Mouse (Mus musculus) CH12.LX (cell line): Measurements from ENCODE around the gene Dnajb7. TPM values are rescaled to one million over a fixed set of nuclear protein-coding genes. Genes with fewer than 3 reads are reported as not detected.

Experiments used
- DNase-seq: peaks from one replicate; pipeline ENCODE4 v3.0.0-alpha.2; 2013; ENCODE audit errors: extremely low read depth
- H3K27ac ChIP-seq: 2 replicates; pipeline ENCODE4 v1.5.1; 2012; ENCODE audit warnings: low read depth, mild to moderate bottlenecking, control low read depth, moderate library complexity; ENCODE audit not compliant: insufficient read depth
- H3K27me3 ChIP-seq: replicated peaks from 2 replicates; pipeline ENCODE3; 2012; ENCODE audit warnings: inconsistent platforms
- H3K36me3 ChIP-seq, 2 experiments: replicated peaks in 1 of 2; 2 replicates each; pipeline versions ENCODE3 to v1.6.1; 2012; ENCODE audit warnings: inconsistent platforms in 1 of 2, low read length in 1 of 2, mild to moderate bottlenecking in 1 of 2, mixed read lengths in 1 of 2, moderate library complexity in 1 of 2; ENCODE audit not compliant: control insufficient read depth in 1 of 2, insufficient read depth in 1 of 2
- H3K4me1 ChIP-seq, 2 experiments: 2 replicates each; pipeline ENCODE4 v1.6.1; 2012; ENCODE audit warnings: inconsistent platforms in 1 of 2, moderate library complexity in 1 of 2; ENCODE audit not compliant: insufficient read depth in 2 of 2, control insufficient read depth in 1 of 2
- H3K4me2 ChIP-seq: 2 replicates; pipeline ENCODE4 v1.6.1; 2012; ENCODE audit warnings: low read depth, mild to moderate bottlenecking, control low read depth; ENCODE audit not compliant: poor library complexity, insufficient read depth, severe bottlenecking
- H3K4me3 ChIP-seq, 3 experiments: fragments of 150-350 bp in 1 of 3; sonication (generic) in 1 of 3; replicated peaks in 1 of 3; 2 replicates each; pipeline versions ENCODE3 to v1.5.1; 2011 to 2012; ENCODE audit warnings: low read depth in 2 of 3, low read length in 2 of 3, mild to moderate bottlenecking in 2 of 3, moderate library complexity in 2 of 3, control low read depth in 1 of 3, improper control_type of control experiment in 1 of 3, inconsistent platforms in 1 of 3, mixed read lengths in 1 of 3; ENCODE audit not compliant: poor library complexity in 1 of 3
- H3K79me2 ChIP-seq: replicated peaks from 2 replicates; pipeline ENCODE4 v1.6.1; 2012; ENCODE audit warnings: mild to moderate bottlenecking, moderate library complexity; ENCODE audit not compliant: control insufficient read depth, poor library complexity, insufficient read depth, severe bottlenecking; ENCODE audit errors: extremely low read depth
- H3K9ac ChIP-seq: 2 replicates; pipeline ENCODE4 v1.6.1; 2012; ENCODE audit warnings: low read depth, mild to moderate bottlenecking, control low read depth, moderate library complexity; ENCODE audit not compliant: insufficient read depth
- H3K9me3 ChIP-seq: replicated peaks from 2 replicates; pipeline ENCODE3; 2012; ENCODE audit warnings: low read length, inconsistent platforms, mixed read lengths
- BHLHE40 ChIP-seq: IDR thresholded peaks from 2 replicates; pipeline ENCODE4 v1.6.1; 2011; ENCODE audit warnings: mild to moderate bottlenecking, low read depth, low read length, improper control_type of control experiment
- CHD2 ChIP-seq: IDR thresholded peaks from 2 replicates; pipeline ENCODE4 v1.6.1; 2011; ENCODE audit warnings: low read length, improper control_type of control experiment
- E2F4 ChIP-seq: IDR thresholded peaks from 2 replicates; pipeline ENCODE4 v1.6.1; 2011; ENCODE audit warnings: low read depth, low read length, improper control_type of control experiment; ENCODE audit not compliant: insufficient replicate concordance
- ELF1 ChIP-seq: IDR thresholded peaks from 2 replicates; pipeline ENCODE4 v1.6.1; 2014; ENCODE audit warnings: low read depth, mild to moderate bottlenecking, inconsistent platforms, low read length, improper control_type of control experiment
- IRF4 ChIP-seq: IDR thresholded peaks from 2 replicates; pipeline ENCODE4 v1.6.1; 2014; ENCODE audit warnings: low read depth, mild to moderate bottlenecking, inconsistent platforms, low read length, improper control_type of control experiment
- JUND ChIP-seq: conservative IDR thresholded peaks from 2 replicates; pipeline ENCODE4 v1.6.1; 2011; ENCODE audit warnings: low read depth, low read length, improper control_type of control experiment
- KAT2A ChIP-seq: IDR thresholded peaks from 2 replicates; pipeline ENCODE4 v1.6.1; 2012; ENCODE audit warnings: low read length, improper control_type of control experiment, inconsistent platforms; ENCODE audit not compliant: insufficient replicate concordance
- MAX ChIP-seq: IDR thresholded peaks from 2 replicates; pipeline ENCODE4 v1.6.1; 2011; ENCODE audit warnings: low read length, improper control_type of control experiment
- MAZ ChIP-seq: IDR thresholded peaks from 2 replicates; pipeline ENCODE4 v1.6.1; 2012; ENCODE audit warnings: low read depth, mild to moderate bottlenecking, inconsistent platforms, low read length, improper control_type of control experiment, moderate library complexity
- MEF2A ChIP-seq: IDR thresholded peaks from 2 replicates; pipeline ENCODE4 v1.6.1; 2014; ENCODE audit warnings: low read depth, mild to moderate bottlenecking, inconsistent platforms, low read length, improper control_type of control experiment, borderline replicate concordance
- MYC ChIP-seq: IDR thresholded peaks from 2 replicates; pipeline ENCODE4 v1.6.1; 2011; ENCODE audit warnings: low read depth, mild to moderate bottlenecking, improper control_type of control experiment, low read length
- NELFE ChIP-seq: IDR thresholded peaks from 2 replicates; pipeline ENCODE4 v1.6.1; 2011; ENCODE audit warnings: low read depth, low read length, improper control_type of control experiment
- NRF1 ChIP-seq: IDR thresholded peaks from 2 replicates; pipeline ENCODE4 v1.6.1; 2014; ENCODE audit warnings: low read depth, mild to moderate bottlenecking, inconsistent platforms, low read length, improper control_type of control experiment, moderate library complexity
- PAX5 ChIP-seq: IDR thresholded peaks from 2 replicates; pipeline ENCODE4 v1.6.1; 2012; ENCODE audit warnings: low read length, inconsistent platforms, mixed read lengths
- RCOR1 ChIP-seq: conservative IDR thresholded peaks from 2 replicates; pipeline ENCODE4 v1.6.1; 2012; ENCODE audit warnings: low read depth, mild to moderate bottlenecking, inconsistent platforms, low read length, improper control_type of control experiment
- SMC3 ChIP-seq: IDR thresholded peaks from 2 replicates; pipeline ENCODE4 v1.6.1; 2011; ENCODE audit warnings: low read depth, low read length, improper control_type of control experiment
- TBP ChIP-seq: conservative IDR thresholded peaks from 2 replicates; pipeline ENCODE4 v1.6.1; 2011; ENCODE audit warnings: low read depth, low read length, improper control_type of control experiment
- UBTF ChIP-seq: IDR thresholded peaks from 2 replicates; pipeline ENCODE4 v1.6.1; 2012; ENCODE audit warnings: low read depth, mild to moderate bottlenecking, inconsistent platforms, low read length, improper control_type of control experiment, moderate library complexity
- ZC3H11A ChIP-seq: IDR thresholded peaks from 2 replicates; pipeline ENCODE4 v1.6.1; 2012; ENCODE audit warnings: low read depth, mild to moderate bottlenecking, inconsistent platforms, low read length, improper control_type of control experiment
- ZMIZ1 ChIP-seq: IDR thresholded peaks from 2 replicates; pipeline ENCODE4 v1.6.1; 2012; ENCODE audit warnings: low read depth, mild to moderate bottlenecking, inconsistent platforms, low read length, improper control_type of control experiment
- ZNF384 ChIP-seq: IDR thresholded peaks from 2 replicates; pipeline ENCODE4 v1.6.1; 2012; ENCODE audit warnings: low read depth, low read length, improper control_type of control experiment, inconsistent platforms
- dilution Hi-C: fragments of 300-500 bp; cut with MboI; formaldehyde crosslinking; loops from 2 replicates; pipeline ENCODE4 v1.14.3; 2020; ENCODE audit warnings: low sequenced_read_pairs; ENCODE audit not compliant: extremely low pct_unique_long_range_greater_than_20kb, extremely low pct_ligation_motif_present
- in situ Hi-C: fragments of 300-500 bp; cut with MboI; formaldehyde crosslinking; loops from 3 replicates; pipeline ENCODE4 v1.14.3; 2019; ENCODE audit warnings: low sequenced_read_pairs, low pct_ligation_motif_present, low pct_unique_long_range_greater_than_20kb, mixed read lengths
- polyA plus RNA-seq: library from polyadenylated mRNA; unstranded; fragments of >175 nt; gene quantifications from 2 replicates; pipeline ENCODE4 v1.2.1, GENCODE M21; 2012; ENCODE audit warnings: low read depth; ENCODE audit not compliant: insufficient read length
- total RNA-seq, 2 experiments: library from RNA; depleted of rRNA; stranded (reverse); fragments of 300-350 nt in 1 of 2; fragments of >200 nt in 1 of 2; gene quantifications; 2 replicates each; pipeline ENCODE4 v1.2.3; 2012 to 2014

Dnajb7 gene
- total and polyA plus RNA-seq, 3 experiments = not detected

GRCm38 (mm10) chr15:81439236-81439635, 31.1 kb upstream of the Dnajb7 start:
- in situ Hi-C loops = no loop called here

GRCm38 (mm10) chr15:81438345-81438744, 30.2 kb upstream of the Dnajb7 start:
- Histone ChIP-seq H3K36me3 (peaks cover 26 to 61% of the 10 kb centered on the region in 2 experiments), H3K9ac (no peak overlapping the region), H3K4me1 (no peaks in the 10 kb centered on the region), H3K4me2 (no peak overlapping the region), H3K27me3 (no peaks in the 10 kb centered on the region), H3K4me3 (no peak overlapping the region), H3K27ac (no peak overlapping the region), H3K79me2 (no peaks in the 10 kb centered on the region), H3K9me3 (no peaks in the 10 kb centered on the region)
- dilution Hi-C loops = no loop called here
- DNase-seq = no peak
- TF ChIP-seq CHD2 (no peak), IRF4 (no peak), UBTF (no peak), NELFE (no peak), KAT2A (no peak), SMC3 (no peak), E2F4 (no peak), ELF1 (no peak), PAX5 (no peak), JUND (no peak), NRF1 (no peak), MAX (no peak), RCOR1 (no peak)
- in situ Hi-C loops = no loop called here

More at GRCm38 (mm10) chr15:81439236-81439635, 31.1 kb upstream of the Dnajb7 start:
- no peak overlapping the region for H3K4me3 ChIP-seq
- dilution Hi-C loops = no loop called here
- no peaks in the 10 kb centered on the region for H3K79me2 ChIP-seq
- H3K27ac ChIP-seq = no peak overlapping the region
- no peaks in the 10 kb centered on the region for H3K9me3 ChIP-seq
- H3K9ac ChIP-seq = no peak overlapping the region
- no peak overlapping the region for H3K4me2 ChIP-seq
- DNase-seq = no peak
- H3K27me3 ChIP-seq = no peaks in the 10 kb centered on the region
- no peak for TF ChIP-seq ZMIZ1
- TF ChIP-seq BHLHE40 = no peak
- no peak for TF ChIP-seq TBP
- TF ChIP-seq E2F4 = no peak
- TF ChIP-seq MAZ = no peak
- TF ChIP-seq JUND = no peak
- no peak for TF ChIP-seq MYC
- TF ChIP-seq ZC3H11A = no peak
- TF ChIP-seq ZNF384 = no peak
- no peak for TF ChIP-seq MEF2A
- H3K4me1 ChIP-seq = no peaks in the 10 kb centered on the region
- peaks cover 28 to 64% of the 10 kb centered on the region in 2 experiments for H3K36me3 ChIP-seq
